Mouse (Mus musculus): ENCODE data around the gene Socs1. TPM values are rescaled to one million over a fixed set of nuclear protein-coding genes. Genes with fewer than 3 reads are reported as not detected.

The Socs1 gene
- polyA plus RNA-seq, 1 experiment from 2014 or later: 1.6 TPM

DNA sequence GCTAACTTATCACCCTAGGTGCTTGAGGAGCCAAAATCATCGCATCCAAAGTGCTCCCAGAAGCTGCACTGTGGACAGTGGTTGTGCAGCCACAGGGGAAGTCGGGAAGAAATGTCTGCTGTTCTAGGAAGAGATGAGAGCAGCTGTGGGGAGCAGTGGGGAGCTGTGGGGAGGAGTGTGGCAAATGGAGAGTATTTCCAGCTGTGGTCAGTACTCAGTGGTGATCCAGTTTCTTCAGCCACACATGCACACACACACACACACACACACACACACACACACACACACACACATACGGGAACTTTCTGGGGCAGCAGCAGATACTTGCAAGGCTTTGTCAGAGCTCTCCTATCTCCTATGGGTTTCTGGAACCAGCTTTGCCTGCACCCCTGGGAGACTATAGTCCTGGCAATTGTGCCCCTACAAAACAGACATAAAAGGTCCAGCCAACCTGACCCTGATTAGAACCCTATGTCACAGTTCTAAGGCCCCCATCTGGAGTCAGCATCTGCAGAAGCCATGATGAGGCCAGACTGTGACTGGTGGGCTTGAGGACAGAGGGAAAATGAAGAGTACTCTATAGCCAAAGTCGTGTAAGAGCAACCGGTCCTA, 22.7 kb downstream of the Socs1 start:
- DNase-seq (no peak), ATAC-seq (no peak)
- no peak overlapping the region for H3K27ac ChIP-seq (ENCODE audit: low read depth)
- WGBS (ENCODE audit: insufficient replicate concordance): 69% methylated on average over 5 of the region's 5 CpGs
- H3K4me2 ChIP-seq (ENCODE audit: low read depth, low read length): no peak overlapping the region
- H3K36me3 ChIP-seq (replicated peaks; ENCODE audit: insufficient read depth, low read length): no peaks in the 10 kb centered on the region
- H3K9me3 ChIP-seq (ENCODE audit: low read length): no peaks in the 10 kb centered on the region
- H3K9ac ChIP-seq (replicated peaks): no peak overlapping the region
- no peak overlapping the region for H3K4me3 ChIP-seq (ENCODE audit: low read depth, low read length)
- TF ChIP-seq CTCF (IDR thresholded peaks at IDR 0.05; ENCODE audit: low read depth) (no peak), EP300 (IDR thresholded peaks at IDR 0.05; ENCODE audit: low read depth) (no peak)
- 0 out of 2 replicates have a peak, but pooled peaks cover 4% of the 10 kb centered on the region for H3K27me3 ChIP-seq (ENCODE audit: insufficient read depth, low read length)
- no peaks in the 10 kb centered on the region for H3K4me1 ChIP-seq (ENCODE audit: insufficient read depth)

- no peak overlapping the region for H3K9ac ChIP-seq (replicated peaks)
- H3K36me3 ChIP-seq (replicated peaks; ENCODE audit: insufficient read depth, low read length): no peaks in the 10 kb centered on the region
- DNase-seq: no peak
- no peak overlapping the region for H3K4me3 ChIP-seq (ENCODE audit: low read depth, low read length)
- H3K27ac ChIP-seq (ENCODE audit: low read depth): no peak overlapping the region
- TF ChIP-seq EP300 (IDR thresholded peaks at IDR 0.05; ENCODE audit: low read depth) (no peak), CTCF (IDR thresholded peaks at IDR 0.05; ENCODE audit: low read depth) (no peak)
- no peak overlapping the region for H3K4me2 ChIP-seq (ENCODE audit: low read depth, low read length)
- H3K4me1 ChIP-seq (ENCODE audit: insufficient read depth): no peaks in the 10 kb centered on the region
- H3K9me3 ChIP-seq (ENCODE audit: low read length): no peaks in the 10 kb centered on the region
- 0 out of 2 replicates have a peak, but pooled peaks cover 4% of the 10 kb centered on the region for H3K27me3 ChIP-seq (ENCODE audit: insufficient read depth, low read length)
- WGBS (ENCODE audit: insufficient replicate concordance): 72% methylated on average over 8 of the region's 8 CpGs
- no peak for ATAC-seq
Measured at GRCm38 (mm10) chr16:10761182-10761581, 24.2 kb downstream of the Socs1 start.

GRCm38 (mm10) chr16:10756168-10756567, 29.2 kb downstream of the Socs1 start:
- Histone ChIP-seq H3K27ac (ENCODE audit: low read depth) (no peak overlapping the region), H3K36me3 (replicated peaks; ENCODE audit: insufficient read depth, low read length) (no peaks in the 10 kb centered on the region), H3K4me3 (ENCODE audit: low read depth, low read length) (no peak overlapping the region), H3K9ac (replicated peaks) (no peak overlapping the region), H3K27me3 (ENCODE audit: insufficient read depth, low read length) (no peaks in the 10 kb centered on the region), H3K4me2 (ENCODE audit: low read depth, low read length) (no peak overlapping the region), H3K9me3 (ENCODE audit: low read length) (no peaks in the 10 kb centered on the region), H3K4me1 (ENCODE audit: insufficient read depth) (no peaks in the 10 kb centered on the region)
- WGBS (ENCODE audit: insufficient replicate concordance): 54% methylated on average over 6 of the region's 6 CpGs
- ATAC-seq (no peak), DNase-seq (no peak)
- TF ChIP-seq EP300 (IDR thresholded peaks at IDR 0.05; ENCODE audit: low read depth): no peak
- no peak for TF ChIP-seq CTCF (IDR thresholded peaks at IDR 0.05; ENCODE audit: low read depth)

DNA sequence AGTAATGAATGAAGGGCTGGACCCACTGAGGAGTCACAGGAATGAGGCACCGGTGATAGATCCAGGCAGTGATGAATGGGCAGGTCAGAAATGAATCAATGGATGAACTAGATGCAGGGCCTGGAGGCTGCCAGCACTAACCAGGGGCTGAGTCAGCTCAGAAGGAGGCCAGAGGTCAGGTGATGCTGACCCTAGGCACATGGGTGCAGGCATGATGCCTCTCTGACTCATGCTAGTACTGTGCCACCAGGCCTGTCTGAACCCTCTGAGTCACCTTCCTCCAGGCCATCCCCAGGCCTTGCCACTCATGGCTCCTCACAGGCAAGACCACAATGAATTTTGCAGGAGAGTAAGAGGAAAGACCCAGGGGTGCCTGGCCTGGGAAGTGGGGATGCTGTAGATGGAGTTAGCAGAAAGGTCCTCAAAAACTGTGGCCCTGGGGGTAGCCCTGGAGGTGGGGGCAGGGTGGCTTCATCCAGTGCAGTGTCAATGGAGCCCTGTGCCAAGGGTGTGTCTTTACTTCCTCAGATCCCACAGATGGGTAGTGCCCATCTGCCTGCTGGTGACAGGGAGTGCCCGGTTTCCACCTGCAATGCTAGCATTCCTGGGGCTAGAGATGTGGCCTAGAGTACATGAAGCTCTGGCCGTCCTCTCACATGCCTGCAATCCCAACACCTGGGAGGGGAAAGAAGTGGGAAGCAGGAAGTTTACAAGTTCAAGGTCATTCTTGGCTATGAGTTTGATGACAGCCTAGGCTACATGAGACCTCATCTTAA, 30.6 kb downstream of the Socs1 start:
- DNase-seq: no peak
- Histone ChIP-seq H3K36me3 (replicated peaks; ENCODE audit: insufficient read depth, low read length) (no peaks in the 10 kb centered on the region), H3K27me3 (ENCODE audit: insufficient read depth, low read length) (no peaks in the 10 kb centered on the region), H3K4me3 (ENCODE audit: low read depth, low read length) (no peak overlapping the region), H3K27ac (ENCODE audit: low read depth) (no peak overlapping the region), H3K4me1 (ENCODE audit: insufficient read depth) (no peaks in the 10 kb centered on the region), H3K9ac (replicated peaks) (no peak overlapping the region), H3K4me2 (ENCODE audit: low read depth, low read length) (no peak overlapping the region), H3K9me3 (ENCODE audit: low read length) (no peaks in the 10 kb centered on the region)
- TF ChIP-seq EP300 (IDR thresholded peaks at IDR 0.05; ENCODE audit: low read depth) (no peak), CTCF (IDR thresholded peaks at IDR 0.05; ENCODE audit: low read depth) (no peak)
- WGBS (ENCODE audit: insufficient replicate concordance): 82% methylated on average over 3 of the region's 3 CpGs
- ATAC-seq: peak; percentile 40; the same call in 1 of the 2 replicates

GRCm38 (mm10) chr16:10749824-10750223, 35.5 kb downstream of the Socs1 start:
- H3K9me3 ChIP-seq (ENCODE audit: low read length): no peaks in the 10 kb centered on the region
- TF ChIP-seq EP300 (IDR thresholded peaks at IDR 0.05; ENCODE audit: low read depth) (no peak), CTCF (IDR thresholded peaks at IDR 0.05; ENCODE audit: low read depth) (no peak)
- 70% methylated on average over 7 of the region's 7 CpGs for WGBS (ENCODE audit: insufficient replicate concordance)
- no peak overlapping the region for H3K4me2 ChIP-seq (ENCODE audit: low read depth, low read length)
- H3K27ac ChIP-seq (ENCODE audit: low read depth): no peak overlapping the region
- H3K36me3 ChIP-seq (replicated peaks; ENCODE audit: insufficient read depth, low read length): no peaks in the 10 kb centered on the region
- DNase-seq: no peak
- no peak for ATAC-seq
- no peaks in the 10 kb centered on the region for H3K4me1 ChIP-seq (ENCODE audit: insufficient read depth)
- H3K4me3 ChIP-seq (ENCODE audit: low read depth, low read length): no peak overlapping the region
- H3K27me3 ChIP-seq (ENCODE audit: insufficient read depth, low read length): no peaks in the 10 kb centered on the region
- no peak overlapping the region for H3K9ac ChIP-seq (replicated peaks)

- no peak overlapping the region for H3K4me2 ChIP-seq (ENCODE audit: low read depth, low read length)
- no peaks in the 10 kb centered on the region for H3K4me1 ChIP-seq (ENCODE audit: insufficient read depth)
- no peaks in the 10 kb centered on the region for H3K36me3 ChIP-seq (replicated peaks; ENCODE audit: insufficient read depth, low read length)
- no peaks in the 10 kb centered on the region for H3K9me3 ChIP-seq (ENCODE audit: low read length)
- H3K27me3 ChIP-seq (ENCODE audit: insufficient read depth, low read length): no peaks in the 10 kb centered on the region
- H3K9ac ChIP-seq (replicated peaks): no peak overlapping the region
- WGBS (ENCODE audit: insufficient replicate concordance): 59% methylated on average over 7 of the region's 7 CpGs
- DNase-seq (no peak), ATAC-seq (no peak)
- H3K27ac ChIP-seq (ENCODE audit: low read depth): no peak overlapping the region
- no peak overlapping the region for H3K4me3 ChIP-seq (ENCODE audit: low read depth, low read length)
- TF ChIP-seq CTCF (IDR thresholded peaks at IDR 0.05; ENCODE audit: low read depth) (no peak), EP300 (IDR thresholded peaks at IDR 0.05; ENCODE audit: low read depth) (no peak)
Measured at GRCm38 (mm10) chr16:10749226-10749625, 36.1 kb downstream of the Socs1 start.

Data from liver, postnatal 0 days (tissue).